22 mouse cellular contexts compared by ENCODE assay signal in the genomic region with DNA sequence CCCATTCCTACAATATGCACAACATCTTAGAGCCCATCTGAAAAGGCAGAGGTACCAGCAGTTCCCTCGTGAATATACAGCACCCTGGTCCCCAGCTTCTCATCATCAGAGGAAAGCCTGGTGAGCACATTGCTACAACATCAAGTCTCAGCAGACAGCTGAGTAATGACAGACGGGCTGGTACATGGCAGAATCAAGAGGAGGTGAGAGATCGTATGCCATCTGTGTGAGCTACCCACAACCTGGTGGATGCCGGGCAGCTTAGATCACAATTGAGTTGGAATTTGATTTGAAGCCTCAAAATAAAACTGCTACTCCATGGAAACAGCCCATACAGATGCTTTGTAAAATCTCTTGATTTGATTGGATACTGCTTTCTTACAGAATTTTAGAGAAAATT. TPM values are rescaled to one million over a fixed set of nuclear protein-coding genes. Genes with fewer than 3 reads are reported as not detected.
DNase-seq lines count a peak whose midpoint lies in the region; ATAC-seq lines count a peak whose summit lies in the region.
"Had no signal": no experiment of that assay in that cellular context is flagged by ENCODE, and none has a peak within 500 bp of the region (broad histone marks: within the 10 kb centered on the region; RNA-seq: fewer than 3 reads in every experiment).

No protein-coding gene starts in this region.

- ATAC-seq in frontal cortex, adult (ENCODE audit: low TSS enrichment): peak; percentile 47
- no peak for ATAC-seq in heart, embryonic 12.5 days (ENCODE audit: insufficient number of reproducible peaks, low FRiP score)
- ATAC-seq: CD4-positive, CD25-positive, alpha-beta regulatory T cell, adult 4 months; forebrain, embryonic 13.5 days; forebrain, postnatal 0 days had no signal

- peaks cover 20% of the 10 kb centered on the region for H3K36me3 ChIP-seq in heart, embryonic 12.5 days
- H3K36me3 ChIP-seq: embryonic facial prominence, embryonic 10.5 days; G1E; heart, embryonic 10.5 days had no signal

- H3K27ac ChIP-seq in heart, embryonic 12.5 days (ENCODE audit: poor library complexity, severe bottlenecking): no peak overlapping the region
- H3K27ac ChIP-seq: embryonic facial prominence, embryonic 10.5 days; forebrain, embryonic 13.5 days; heart, embryonic 10.5 days; heart, embryonic 15.5 days; hindbrain, embryonic 14.5 days had no signal

- DNase-seq in frontal cortex, postnatal 10 days (ENCODE audit: low spot score in 2 of 2): no peak
- DNase-seq in layer of hippocampus, adult 18-20 months (ENCODE audit: low spot score in 2 of 2): peak; percentile 66 to 88
- DNase-seq in layer of hippocampus, adult 9-11 months: peak; percentile 83
- DNase-seq in telencephalon, adult 2 months (ENCODE audit: low read depth, low spot score): peak; percentile 53
- no peak for DNase-seq in heart, adult 18-20 months
- DNase-seq: adrenal gland, adult 8-10 months; B cell, adult 2 months; cerebellum, adult 11-12 months; cerebellum, adult 9-11 months; cerebellum, postnatal 36 days; forebrain, postnatal 0 days; gastrocnemius, postnatal 36 days; heart, postnatal 14 days had no signal

- no peak overlapping the region for H3K9ac ChIP-seq in heart, embryonic 12.5 days
- H3K9ac ChIP-seq: forebrain, embryonic 13.5 days; forebrain, postnatal 0 days; heart, embryonic 15.5 days; hindbrain, embryonic 14.5 days had no signal

- 77% methylated on average over 4 of the region's 4 CpGs for WGBS in heart, embryonic 12.5 days

- H3K27me3 ChIP-seq in heart, embryonic 12.5 days (replicated peaks): no peaks in the 10 kb centered on the region
- H3K27me3 ChIP-seq: forebrain, embryonic 13.5 days; heart, embryonic 15.5 days had no signal

- H3K4me2 ChIP-seq in heart, embryonic 12.5 days: no peak overlapping the region
- H3K4me2 ChIP-seq: forebrain, embryonic 13.5 days; heart, embryonic 15.5 days; hindbrain, embryonic 14.5 days had no signal

- no peaks in the 10 kb centered on the region for H3K9me3 ChIP-seq in heart, embryonic 12.5 days (replicated peaks)
- H3K9me3 ChIP-seq: embryonic facial prominence, embryonic 10.5 days; forebrain, embryonic 13.5 days; G1E; heart, embryonic 10.5 days; heart, embryonic 15.5 days had no signal

- H3K4me3 ChIP-seq in heart, embryonic 12.5 days: no peak overlapping the region
- H3K4me3 ChIP-seq: embryonic facial prominence, embryonic 10.5 days; forebrain, embryonic 13.5 days; heart, embryonic 10.5 days; heart, embryonic 15.5 days had no signal

- no peaks in the 10 kb centered on the region for H3K4me1 ChIP-seq in heart, embryonic 12.5 days (replicated peaks)
- H3K4me1 ChIP-seq: embryonic facial prominence, embryonic 10.5 days; forebrain, embryonic 13.5 days; heart, embryonic 10.5 days; heart, embryonic 15.5 days had no signal

RNA-seq across cellular contexts. Expression of gene Tdrd7, which starts 33.4 kb away (rescaled TPM):
- 10 to 100 TPM; 29.3 to 30.8 TPM for total RNA-seq in layer of hippocampus, adult 18-20 months (2021)
- polyA plus RNA-seq in heart, embryonic 12.5 days (2016; fragmentation: Nextera tagmentation; extraction: Ambion mirVana): 20.9 and 22.3 TPM in 2 replicates
- total RNA-seq in heart, adult 18-20 months (2021): 10 to 100 TPM; 11.0 to 12.3 TPM

RNA-seq across cellular contexts. Expression of gene Tmod1, which starts 40.2 kb away (rescaled TPM):
- 10 to 100 TPM; 20.6 to 22.8 TPM for total RNA-seq in layer of hippocampus, adult 18-20 months (2021)
- polyA plus RNA-seq in heart, embryonic 12.5 days (2016; fragmentation: Nextera tagmentation; extraction: Ambion mirVana): 195 and 203 TPM in 2 replicates
- total RNA-seq in heart, adult 18-20 months (2021): 100 to 1,000 TPM; 228 to 259 TPM

Comparison
In these comparisons a context has a peak if more than half of its experiments do, and no peak if none do; other contexts are left out.
1. DNase-seq: peak in layer of hippocampus, adult 18-20 months (2 of 2), layer of hippocampus, adult 9-11 months (single experiment) and telencephalon, adult 2 months (single experiment); none in frontal cortex, postnatal 10 days (0 of 2) and heart, adult 18-20 months (0 of 2).
2. RNA of gene Tmod1, which starts 40.2 kb away (total RNA-seq): 228 to 259 TPM in heart, adult 18-20 months; 20.6 to 22.8 TPM in layer of hippocampus, adult 18-20 months; every median in the first group is over 4 times any median in the second.